Mouse (Mus musculus): ENCODE data around the gene Ddx39. TPM values are rescaled to one million over a fixed set of nuclear protein-coding genes. Genes with fewer than 3 reads are reported as not detected.

The Ddx39 gene
- polyA plus RNA-seq, 1 experiment from 2014 or later, result 114 TPM

- Histone ChIP-seq H3K9ac (ENCODE audit: low read length) (no peak overlapping the region; the same call in 1 of the 2 replicates), H3K27ac (replicated peaks in 1 of 2; ENCODE audit: control insufficient read depth in 1 of 2, insufficient read depth in 1 of 2, low read depth in 2 of 2, low read length in 2 of 2) (peak overlapping the region; percentile 0 to 32; a peak in 1 of 4 replicates), H3K4me1 (ENCODE audit: control insufficient read depth in 2 of 2, insufficient read depth in 2 of 2, low read length in 2 of 2) (peaks cover 15 to 42% of the 10 kb centered on the region in 2 experiments), H3K27me3 (ENCODE audit: control insufficient read depth, insufficient read depth, low read length) (no peaks in the 10 kb centered on the region), H3K4me2 (ENCODE audit: low read length) (no peak overlapping the region), H3K9me3 (ENCODE audit: control insufficient read depth, low read length) (no peaks in the 10 kb centered on the region), H3K36me3 (ENCODE audit: control insufficient read depth, insufficient read depth, low read length) (no peaks in the 10 kb centered on the region), H3K4me3 (ENCODE audit: control insufficient read depth in 1 of 2, insufficient read depth in 1 of 2, low read depth in 1 of 2, low read length in 2 of 2) (no peak overlapping the region)
- WGBS, result 53% methylated on average over 9 of the region's 9 CpGs
- ATAC-seq (ENCODE audit: insufficient number of reproducible peaks, insufficient read depth, low FRiP score, low read depth), result no peak
Measured at GRCm38 (mm10) chr8:83700423-83701085, 14.4 kb upstream of the Ddx39 start.

DNA sequence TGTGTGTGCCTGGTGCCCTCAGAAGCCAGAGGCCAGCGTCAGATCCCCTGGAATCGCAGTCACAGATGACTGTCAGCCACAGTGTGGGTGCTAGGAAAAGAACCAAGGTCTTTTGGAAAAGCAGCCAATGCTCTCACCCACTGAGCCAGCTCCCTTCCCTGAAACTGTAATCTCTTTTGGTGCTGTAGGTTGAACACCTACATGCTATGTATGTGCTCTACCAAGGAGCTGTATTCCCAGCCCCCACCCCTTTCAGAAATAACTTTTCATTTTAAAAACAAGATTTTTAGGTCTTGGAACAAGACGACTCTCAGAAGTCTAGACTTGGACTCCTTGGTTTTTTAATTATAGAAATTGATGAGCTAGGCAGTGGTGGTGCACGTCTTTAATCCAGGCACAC lies 11.6 kb upstream of the Ddx39 start:
- Histone ChIP-seq H3K27me3 (ENCODE audit: control insufficient read depth, insufficient read depth, low read length) (no peaks in the 10 kb centered on the region), H3K4me3 (ENCODE audit: control insufficient read depth in 1 of 2, insufficient read depth in 1 of 2, low read depth in 1 of 2, low read length in 2 of 2) (no peak overlapping the region), H3K4me2 (ENCODE audit: low read length) (no peak overlapping the region), H3K9me3 (ENCODE audit: control insufficient read depth, low read length) (no peaks in the 10 kb centered on the region), H3K4me1 (ENCODE audit: control insufficient read depth in 2 of 2, insufficient read depth in 2 of 2, low read length in 2 of 2) (peaks cover 2 to 19% of the 10 kb centered on the region in 2 experiments; a peak in 3 of 4 replicates), H3K27ac (replicated peaks in 1 of 2; ENCODE audit: control insufficient read depth in 1 of 2, insufficient read depth in 1 of 2, low read depth in 2 of 2, low read length in 2 of 2) (no peak overlapping the region), H3K9ac (ENCODE audit: low read length) (no peak overlapping the region), H3K36me3 (ENCODE audit: control insufficient read depth, insufficient read depth, low read length) (no peaks in the 10 kb centered on the region)
- no peak for ATAC-seq (ENCODE audit: insufficient number of reproducible peaks, insufficient read depth, low FRiP score, low read depth)
- 80% methylated on average over 4 of the region's 4 CpGs for WGBS

GRCm38 (mm10) chr8:83706411-83706810 lies 8.6 kb upstream of the Ddx39 start:
- Histone ChIP-seq H3K4me1 (ENCODE audit: control insufficient read depth in 2 of 2, insufficient read depth in 2 of 2, low read length in 2 of 2) (no peaks in the 10 kb centered on the region), H3K4me3 (ENCODE audit: control insufficient read depth in 1 of 2, insufficient read depth in 1 of 2, low read depth in 1 of 2, low read length in 2 of 2) (no peak overlapping the region), H3K4me2 (ENCODE audit: low read length) (no peak overlapping the region), H3K36me3 (ENCODE audit: control insufficient read depth, insufficient read depth, low read length) (no peaks in the 10 kb centered on the region), H3K9me3 (ENCODE audit: control insufficient read depth, low read length) (no peaks in the 10 kb centered on the region), H3K27ac (replicated peaks in 1 of 2; ENCODE audit: control insufficient read depth in 1 of 2, insufficient read depth in 1 of 2, low read depth in 2 of 2, low read length in 2 of 2) (no peak overlapping the region), H3K27me3 (ENCODE audit: control insufficient read depth, insufficient read depth, low read length) (no peaks in the 10 kb centered on the region), H3K9ac (ENCODE audit: low read length) (no peak overlapping the region)
- ATAC-seq (ENCODE audit: insufficient number of reproducible peaks, insufficient read depth, low FRiP score, low read depth), result no peak
- WGBS, result 66% methylated on average over 5 of the region's 5 CpGs

GRCm38 (mm10) chr8:83707554-83707953 lies 7.4 kb upstream of the Ddx39 start:
- WGBS, result 67% methylated on average over 8 of the region's 8 CpGs
- Histone ChIP-seq H3K9ac (ENCODE audit: low read length) (no peak overlapping the region), H3K27me3 (ENCODE audit: control insufficient read depth, insufficient read depth, low read length) (no peaks in the 10 kb centered on the region), H3K4me1 (ENCODE audit: control insufficient read depth in 2 of 2, insufficient read depth in 2 of 2, low read length in 2 of 2) (no peaks in the 10 kb centered on the region), H3K36me3 (ENCODE audit: control insufficient read depth, insufficient read depth, low read length) (no peaks in the 10 kb centered on the region), H3K27ac (replicated peaks in 1 of 2; ENCODE audit: control insufficient read depth in 1 of 2, insufficient read depth in 1 of 2, low read depth in 2 of 2, low read length in 2 of 2) (no peak overlapping the region), H3K4me2 (ENCODE audit: low read length) (no peak overlapping the region), H3K4me3 (ENCODE audit: control insufficient read depth in 1 of 2, insufficient read depth in 1 of 2, low read depth in 1 of 2, low read length in 2 of 2) (no peak overlapping the region), H3K9me3 (ENCODE audit: control insufficient read depth, low read length) (no peaks in the 10 kb centered on the region)
- ATAC-seq (ENCODE audit: insufficient number of reproducible peaks, insufficient read depth, low FRiP score, low read depth), result no peak

GRCm38 (mm10) chr8:83714676-83715030 lies 324 bp upstream of the Ddx39 start:
- no peaks in the 10 kb centered on the region for H3K9me3 ChIP-seq (ENCODE audit: control insufficient read depth, low read length)
- 16% methylated on average over 8 of the region's 8 CpGs for WGBS
- H3K4me3 ChIP-seq (ENCODE audit: control insufficient read depth in 1 of 2, insufficient read depth in 1 of 2, low read depth in 1 of 2, low read length in 2 of 2), result peak overlapping the region; percentile 35 to 87
- peaks cover 8 to 17% of the 10 kb centered on the region in 2 experiments for H3K4me1 ChIP-seq (ENCODE audit: control insufficient read depth in 2 of 2, insufficient read depth in 2 of 2, low read length in 2 of 2)
- H3K36me3 ChIP-seq (ENCODE audit: control insufficient read depth, insufficient read depth, low read length), result peaks cover 7% of the 10 kb centered on the region
- no peak overlapping the region for H3K9ac ChIP-seq (ENCODE audit: low read length)
- H3K27ac ChIP-seq (replicated peaks in 1 of 2; ENCODE audit: control insufficient read depth in 1 of 2, insufficient read depth in 1 of 2, low read depth in 2 of 2, low read length in 2 of 2), result peak overlapping the region; percentile 39 to 72; a peak in 2 of 4 replicates
- ATAC-seq (ENCODE audit: insufficient number of reproducible peaks, insufficient read depth, low FRiP score, low read depth), result no peak
- H3K27me3 ChIP-seq (ENCODE audit: control insufficient read depth, insufficient read depth, low read length), result no peaks in the 10 kb centered on the region
- H3K4me2 ChIP-seq (ENCODE audit: low read length), result peak overlapping the region; percentile 60

GRCm38 (mm10) chr8:83715771-83716170 lies 794 bp downstream of the Ddx39 start:
- Histone ChIP-seq H3K36me3 (ENCODE audit: control insufficient read depth, insufficient read depth, low read length) (peaks cover 18% of the 10 kb centered on the region), H3K4me2 (ENCODE audit: low read length) (peak overlapping the region; percentile 94), H3K4me1 (ENCODE audit: control insufficient read depth in 2 of 2, insufficient read depth in 2 of 2, low read length in 2 of 2) (peaks cover 8 to 17% of the 10 kb centered on the region in 2 experiments), H3K4me3 (ENCODE audit: control insufficient read depth in 1 of 2, insufficient read depth in 1 of 2, low read depth in 1 of 2, low read length in 2 of 2) (peak overlapping the region; percentile 87 to 96), H3K27ac (replicated peaks in 1 of 2; ENCODE audit: control insufficient read depth in 1 of 2, insufficient read depth in 1 of 2, low read depth in 2 of 2, low read length in 2 of 2) (peak overlapping the region; percentile 90 to 92), H3K9ac (ENCODE audit: low read length) (peak overlapping the region; percentile 89), H3K27me3 (ENCODE audit: control insufficient read depth, insufficient read depth, low read length) (no peaks in the 10 kb centered on the region), H3K9me3 (ENCODE audit: control insufficient read depth, low read length) (no peaks in the 10 kb centered on the region)
- no peak for ATAC-seq (ENCODE audit: insufficient number of reproducible peaks, insufficient read depth, low FRiP score, low read depth)
- WGBS, result under 1% methylated on average over 17 of the region's 17 CpGs

DNA sequence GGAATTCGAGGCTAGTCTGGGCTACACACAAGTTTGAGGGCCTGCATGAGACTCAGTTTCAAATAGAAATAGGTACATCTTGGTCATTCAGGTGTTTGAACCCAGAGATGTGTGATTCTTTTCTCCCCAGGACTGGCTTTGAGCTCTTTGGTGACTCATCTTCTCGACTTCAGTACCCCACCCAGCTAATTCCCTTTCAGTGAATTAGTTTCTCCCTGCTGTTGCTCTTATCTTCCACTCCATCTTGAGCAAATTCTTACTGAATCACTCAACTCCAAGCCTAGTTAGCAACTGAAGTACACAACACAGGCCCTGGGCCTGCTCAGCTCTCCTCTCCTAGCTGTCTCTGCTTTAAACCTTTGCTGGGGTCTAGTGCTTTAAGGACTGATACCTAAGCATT lies 1.6 kb downstream of the Ddx39 start:
- peak overlapping the region in 1 of 2 experiments; percentile 87; a peak in 2 of 4 replicates for H3K4me3 ChIP-seq (ENCODE audit: control insufficient read depth in 1 of 2, insufficient read depth in 1 of 2, low read depth in 1 of 2, low read length in 2 of 2)
- peaks cover 8 to 20% of the 10 kb centered on the region in 2 experiments for H3K4me1 ChIP-seq (ENCODE audit: control insufficient read depth in 2 of 2, insufficient read depth in 2 of 2, low read length in 2 of 2)
- H3K27ac ChIP-seq (replicated peaks in 1 of 2; ENCODE audit: control insufficient read depth in 1 of 2, insufficient read depth in 1 of 2, low read depth in 2 of 2, low read length in 2 of 2), result no peak overlapping the region
- no peaks in the 10 kb centered on the region for H3K9me3 ChIP-seq (ENCODE audit: control insufficient read depth, low read length)
- H3K27me3 ChIP-seq (ENCODE audit: control insufficient read depth, insufficient read depth, low read length), result no peaks in the 10 kb centered on the region
- H3K36me3 ChIP-seq (ENCODE audit: control insufficient read depth, insufficient read depth, low read length), result peaks cover 26% of the 10 kb centered on the region
- ATAC-seq (ENCODE audit: insufficient number of reproducible peaks, insufficient read depth, low FRiP score, low read depth), result no peak
- 65% methylated on average over 2 of the region's 2 CpGs for WGBS
- peak overlapping the region; percentile 89 for H3K9ac ChIP-seq (ENCODE audit: low read length)
- H3K4me2 ChIP-seq (ENCODE audit: low read length), result peak overlapping the region; percentile 94

GRCm38 (mm10) chr8:83719048-83719447 lies 4.1 kb downstream of the Ddx39 start:
- Histone ChIP-seq H3K27ac (replicated peaks in 1 of 2; ENCODE audit: control insufficient read depth in 1 of 2, insufficient read depth in 1 of 2, low read depth in 2 of 2, low read length in 2 of 2) (no peak overlapping the region), H3K9me3 (ENCODE audit: control insufficient read depth, low read length) (no peaks in the 10 kb centered on the region), H3K36me3 (ENCODE audit: control insufficient read depth, insufficient read depth, low read length) (peaks cover 51% of the 10 kb centered on the region), H3K4me3 (ENCODE audit: control insufficient read depth in 1 of 2, insufficient read depth in 1 of 2, low read depth in 1 of 2, low read length in 2 of 2) (no peak overlapping the region), H3K27me3 (ENCODE audit: control insufficient read depth, insufficient read depth, low read length) (no peaks in the 10 kb centered on the region), H3K4me1 (ENCODE audit: control insufficient read depth in 2 of 2, insufficient read depth in 2 of 2, low read length in 2 of 2) (peaks cover 8 to 20% of the 10 kb centered on the region in 2 experiments), H3K9ac (ENCODE audit: low read length) (no peak overlapping the region), H3K4me2 (ENCODE audit: low read length) (no peak overlapping the region)
- no peak for ATAC-seq (ENCODE audit: insufficient number of reproducible peaks, insufficient read depth, low FRiP score, low read depth)
- WGBS, result 79% methylated on average over 2 of the region's 2 CpGs
